Mouse (Mus musculus) bone marrow macrophage, adult 2 months (primary cell): Measurements from ENCODE around the gene Etl4.

Experiments
- CTCF ChIP-seq: IDR thresholded peaks from 2 replicates; pipeline ENCODE4 v1.5.1; 2012; ENCODE audit warnings: low read depth, mild to moderate bottlenecking, low read length, moderate library complexity
- POLR2A ChIP-seq: IDR thresholded peaks from 2 replicates; pipeline ENCODE4 v1.6.1; 2012; ENCODE audit warnings: mild to moderate bottlenecking, low read depth, low read length, borderline replicate concordance

GRCm38 (mm10) chr2:20542286-20542685 is 632.7 kb downstream of the Etl4 start:
- TF ChIP-seq CTCF: no peak
- no peak for TF ChIP-seq POLR2A
